Mouse (Mus musculus): Measurements from ENCODE around the gene Rara.
"Not testable (repeated sequence)": the region's sequence is repeated elsewhere in the genome, so short reads cannot be mapped to it uniquely, and the experiment has no call there.

Gene Rara

DNA sequence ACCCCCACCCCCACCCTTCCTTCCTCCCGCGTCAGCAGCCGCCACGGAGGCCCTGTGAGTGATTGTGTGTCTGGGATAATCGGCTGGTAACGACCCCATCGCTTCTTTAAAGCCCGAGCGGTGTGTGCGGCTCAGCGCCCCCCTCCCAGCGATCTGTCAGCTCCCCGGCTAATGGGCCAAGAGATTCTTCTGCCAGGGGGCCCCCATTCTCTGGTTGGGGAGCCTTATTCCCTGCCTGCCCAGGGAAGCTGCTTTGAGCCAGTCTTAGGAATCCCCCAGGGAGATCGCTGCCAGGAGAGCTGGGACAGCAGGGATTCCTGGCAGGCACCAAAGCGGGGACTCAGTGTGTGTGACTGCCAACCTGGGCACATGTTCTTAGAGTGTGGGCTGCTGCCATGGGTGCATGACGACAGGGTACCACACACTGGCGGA is 41.9 kb downstream of the Rara start:
- DNase-seq (ENCODE audit: low spot score) = no peak

DNA sequence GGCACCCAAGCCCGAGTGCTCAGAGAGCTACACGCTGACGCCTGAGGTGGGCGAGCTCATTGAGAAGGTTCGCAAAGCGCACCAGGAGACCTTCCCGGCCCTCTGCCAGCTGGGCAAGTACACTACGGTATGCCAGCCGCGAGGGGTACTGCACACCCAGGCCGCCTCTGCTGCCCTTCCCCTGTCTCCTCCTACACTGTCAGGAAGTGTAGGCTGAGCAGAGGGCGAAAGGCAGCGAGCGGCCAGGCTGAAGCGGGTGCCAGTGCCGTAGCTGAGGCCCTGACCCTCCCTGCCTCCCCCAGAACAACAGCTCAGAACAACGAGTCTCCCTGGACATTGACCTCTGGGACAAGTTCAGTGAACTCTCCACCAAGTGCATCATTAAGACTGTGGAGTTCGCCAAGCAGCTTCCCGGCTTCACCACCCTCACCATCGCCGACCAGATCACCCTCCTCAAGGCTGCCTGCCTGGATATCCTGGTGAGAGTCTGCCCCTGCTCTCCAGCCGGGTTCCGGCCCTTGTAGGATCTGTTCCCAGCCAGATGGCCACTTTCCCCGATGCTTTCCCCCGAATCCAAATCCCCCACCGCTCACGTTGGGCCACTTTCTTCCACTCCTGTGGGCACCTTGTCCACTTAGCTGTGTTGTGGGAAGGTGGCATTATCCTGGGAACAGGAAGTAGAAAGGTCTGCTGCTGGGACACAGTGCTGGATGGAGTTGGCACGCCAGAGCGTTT is 42.7 kb downstream of the Rara start:
- no peak for DNase-seq (ENCODE audit: low spot score)

GRCm38 (mm10) chr11:98971316-98972031 is 43.9 kb downstream of the Rara start:
- peak; percentile 63 for DNase-seq (ENCODE audit: low spot score)

DNA sequence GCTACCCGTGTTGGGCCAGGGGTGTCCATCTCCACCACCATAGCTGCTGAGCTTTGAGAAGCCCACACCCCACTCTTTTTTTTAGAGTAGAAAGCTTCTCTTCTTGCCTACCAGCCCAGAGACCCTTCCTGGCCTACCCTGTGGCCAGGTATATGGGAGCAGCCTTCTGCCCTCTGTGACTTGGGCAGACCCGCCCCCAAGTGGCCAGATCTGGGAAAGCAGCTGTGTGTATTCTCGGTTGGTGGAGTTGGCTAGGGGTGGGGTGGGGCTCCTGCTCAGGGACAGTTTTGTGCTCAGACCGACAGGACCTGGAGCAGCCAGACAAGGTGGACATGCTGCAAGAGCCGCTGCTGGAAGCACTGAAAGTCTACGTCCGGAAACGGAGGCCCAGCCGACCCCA is 44.6 kb downstream of the Rara start:
- peak; percentile 81 for DNase-seq (ENCODE audit: low spot score)

- no peak for DNase-seq (ENCODE audit: low spot score)
These were observed 45.3 kb downstream of the Rara start for GRCm38 (mm10) chr11:98972801-98973360.

- peak; percentile 42 for DNase-seq (ENCODE audit: low spot score)
These were observed 46.0 kb downstream of the Rara start for GRCm38 (mm10) chr11:98973584-98973983.

- no peak for DNase-seq (ENCODE audit: low spot score)
These were observed 46.6 kb downstream of the Rara start for GRCm38 (mm10) chr11:98974213-98974612.

GRCm38 (mm10) chr11:98974871-98975719 is 47.5 kb downstream of the Rara start:
- peak; percentile 74 for DNase-seq (ENCODE audit: low spot score)

- no peak for DNase-seq (ENCODE audit: low spot score)
These were observed 51.0 kb downstream of the Rara start for GRCm38 (mm10) chr11:98978526-98979148.

DNA sequence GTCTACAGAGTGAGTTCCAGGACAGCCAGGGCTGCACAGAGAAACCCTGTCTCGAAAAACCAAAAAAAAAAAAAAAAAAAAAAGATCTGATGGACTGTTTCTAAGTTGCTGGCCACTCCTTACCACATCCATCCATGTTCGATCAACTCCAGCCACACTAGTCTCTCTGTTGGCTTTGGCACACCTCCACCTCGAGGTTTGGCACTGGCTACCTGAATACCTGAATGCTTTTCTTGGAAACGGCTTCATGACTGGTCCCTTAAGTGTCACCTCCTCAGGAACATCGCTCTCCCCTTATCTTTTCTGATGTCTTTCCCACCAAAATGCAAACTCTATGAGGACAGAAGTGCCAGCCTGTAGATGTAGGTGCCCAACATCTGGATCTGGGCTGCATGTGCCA is 51.7 kb downstream of the Rara start:
- no peak for DNase-seq (ENCODE audit: low spot score)

GRCm38 (mm10) chr11:98981289-98981996 is 53.8 kb downstream of the Rara start:
- no peak for DNase-seq (ENCODE audit: low spot score)

DNA sequence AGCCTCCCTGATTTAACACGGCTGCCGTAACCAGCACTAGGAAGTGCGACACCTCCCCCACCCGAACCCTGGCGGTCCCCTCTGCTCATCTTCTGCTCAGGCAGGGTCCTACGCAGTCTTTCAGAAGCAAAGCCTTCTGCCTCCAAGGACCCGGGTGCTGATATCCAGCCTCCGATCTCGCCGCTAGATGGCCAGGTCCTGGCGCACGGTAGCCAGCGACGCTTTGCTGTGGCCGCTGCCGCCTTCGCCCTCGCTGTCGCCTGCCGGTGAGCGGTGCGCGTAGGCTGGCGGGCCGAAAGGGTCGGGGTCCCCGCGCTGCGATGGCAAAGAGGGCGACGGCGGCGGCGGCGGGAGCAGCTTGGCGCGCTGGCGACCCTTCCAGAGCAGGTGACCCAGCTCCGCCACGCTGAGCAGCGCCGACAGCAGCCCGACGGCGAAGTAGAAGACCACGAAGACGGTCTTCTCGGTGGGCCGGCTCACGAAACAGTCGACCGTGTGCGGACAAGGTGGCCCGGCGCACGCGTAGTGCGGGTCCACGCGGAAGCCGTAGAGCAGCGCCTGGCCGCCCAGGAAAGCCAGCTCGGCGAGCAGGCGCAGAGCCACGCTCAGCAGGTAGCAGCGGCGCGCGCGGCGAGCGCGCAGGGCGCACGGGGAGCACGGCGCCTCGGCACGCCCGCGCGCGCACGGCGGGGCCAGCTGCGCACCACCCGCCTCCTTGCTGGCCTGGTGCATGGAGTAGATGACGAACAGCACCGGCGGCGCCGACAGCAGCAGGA is 54.6 kb downstream of the Rara start:
- DNase-seq (ENCODE audit: low spot score) = peak; percentile 65

- no peak for DNase-seq (ENCODE audit: low spot score)
These were observed 55.1 kb downstream of the Rara start, which contains the start of gene Gjd3 for GRCm38 (mm10) chr11:98982773-98983133. Gene Gjd3, minus strand, starts transcription at chr11:98983016.

DNA sequence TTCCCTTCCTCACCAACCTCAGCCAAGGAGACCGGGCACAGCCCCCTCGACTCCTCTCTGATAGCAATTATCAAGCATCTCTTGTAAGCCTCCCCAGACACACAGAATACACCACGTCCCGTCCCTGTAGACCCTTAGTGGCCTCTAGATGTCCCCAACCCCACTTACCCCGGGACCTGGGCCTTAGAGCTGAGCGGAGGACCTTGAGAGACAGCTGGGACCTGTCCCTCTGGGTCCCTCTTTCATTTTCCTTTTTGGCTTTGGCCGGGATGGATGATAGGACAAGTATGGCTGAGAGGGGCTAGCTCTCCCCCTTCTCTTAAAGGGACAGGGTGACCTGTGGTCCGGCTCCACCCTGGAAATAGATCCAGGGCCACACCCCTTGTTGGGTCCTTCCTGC is 55.9 kb downstream of the Rara start:
- no peak for DNase-seq (ENCODE audit: low spot score)

DNA sequence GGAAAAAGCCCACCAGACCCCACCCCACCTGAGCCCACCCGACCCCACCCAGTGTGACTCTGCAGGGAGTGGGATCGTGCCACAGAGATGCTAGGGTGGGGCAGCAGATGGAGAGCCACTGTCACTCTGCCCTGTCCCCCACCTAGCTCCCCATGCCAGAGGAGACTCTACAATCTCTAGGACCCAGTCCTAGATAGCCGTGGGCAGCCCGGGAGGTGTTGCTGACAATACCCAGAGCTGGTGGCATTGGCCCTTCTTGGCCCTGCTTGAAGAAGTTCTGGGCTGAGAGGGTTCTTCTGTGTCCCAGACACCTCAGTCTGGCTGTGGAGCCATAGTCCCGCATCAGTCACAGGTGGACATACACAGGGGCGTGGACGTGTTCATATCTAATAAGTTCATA is 57.9 kb downstream of the Rara start:
- no peak for DNase-seq (ENCODE audit: low spot score)

GRCm38 (mm10) chr11:98988260-98988659 is 60.6 kb downstream of the Rara start:
- not testable (repeated sequence) for DNase-seq (ENCODE audit: low spot score)

- DNase-seq (ENCODE audit: low spot score) = no peak
These were observed 63.2 kb downstream of the Rara start for GRCm38 (mm10) chr11:98990866-98991265.

DNA sequence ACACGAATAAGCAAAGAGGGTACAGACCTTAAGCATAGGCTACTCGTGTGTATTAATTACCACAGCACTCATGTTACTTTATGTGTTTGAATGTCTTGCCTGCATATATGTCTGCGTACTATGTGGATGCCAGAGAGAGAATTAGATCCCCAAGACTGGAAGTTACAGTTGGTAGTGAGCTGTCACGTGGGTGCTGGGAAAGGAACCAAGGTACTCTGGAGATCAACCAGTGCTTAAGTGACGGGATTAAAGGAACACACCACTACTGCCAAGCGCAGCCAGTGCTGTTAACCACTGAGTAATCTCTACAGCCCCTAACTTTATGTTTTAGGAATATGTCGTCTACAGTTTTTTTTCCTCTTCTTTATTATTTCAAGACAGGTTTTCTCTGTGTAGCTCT is 68.4 kb downstream of the Rara start:
- no peak for DNase-seq (ENCODE audit: low spot score)

GRCm38 (mm10) chr11:98997659-98998058 is 70.0 kb downstream of the Rara start:
- no peak for DNase-seq (ENCODE audit: low spot score)

- DNase-seq (ENCODE audit: low spot score) = no peak
These were observed 71.2 kb downstream of the Rara start for GRCm38 (mm10) chr11:98998776-98999175.
